Mouse (Mus musculus): ENCODE measurements around the gene Ust. TPM values are rescaled to one million over a fixed set of nuclear protein-coding genes. Genes with fewer than 3 reads are reported as not detected.

The Ust gene
- total RNA-seq, 2 experiments from 2014 or later: not detected

- no peak for ATAC-seq (replicated peaks; ENCODE audit: low FRiP score, poor library complexity, severe bottlenecking)
These were observed 13.0 kb downstream of the Ust start for GRCm38 (mm10) chr10:8505346-8506246.

GRCm38 (mm10) chr10:8504832-8505231 is 13.8 kb downstream of the Ust start:
- no peak for ATAC-seq (replicated peaks; ENCODE audit: low FRiP score, poor library complexity, severe bottlenecking)

DNA sequence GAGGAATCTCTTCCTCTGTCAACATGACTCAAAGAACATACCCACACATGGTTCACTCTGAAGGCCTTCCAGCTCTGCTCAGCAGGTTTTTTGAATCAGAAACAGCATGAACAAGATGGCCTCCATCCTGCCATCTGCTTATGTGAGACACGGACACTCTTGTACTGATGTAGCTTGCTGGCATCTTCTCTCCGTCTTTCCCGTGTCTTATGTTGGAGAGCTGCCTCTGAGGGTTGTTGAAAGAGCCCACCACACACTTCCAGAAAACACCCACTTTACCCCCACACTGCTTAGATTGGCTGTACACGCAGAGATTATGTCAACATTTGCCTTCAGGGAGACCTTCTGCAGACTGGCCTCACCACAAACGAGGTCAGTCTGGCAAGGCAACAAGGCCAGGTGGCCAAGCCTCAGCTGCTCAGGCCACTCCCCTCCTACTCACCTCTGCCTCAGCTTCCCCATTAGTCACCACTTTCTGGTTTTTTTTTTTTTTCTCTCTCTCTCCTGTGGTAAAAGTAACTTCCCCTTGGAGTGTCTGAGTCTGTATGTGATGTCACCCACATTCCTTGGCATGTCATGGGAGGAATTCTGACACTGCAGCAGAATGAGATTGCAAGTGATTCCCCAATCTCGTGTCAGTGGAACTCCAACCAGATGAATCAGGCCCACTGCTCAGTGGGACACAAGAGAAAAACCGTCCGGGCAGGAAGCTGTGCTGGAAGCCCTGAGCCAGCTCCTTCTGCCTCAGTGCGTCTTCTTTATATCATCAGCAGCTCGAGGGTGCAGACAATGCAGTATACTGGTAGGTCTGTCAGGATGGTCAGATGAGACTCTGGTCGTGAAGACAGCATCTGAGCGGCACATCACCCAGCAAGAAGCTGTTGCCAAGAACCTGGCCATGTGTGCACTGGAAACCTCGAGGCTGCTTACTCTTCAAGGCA is 19.4 kb downstream of the Ust start:
- ATAC-seq (replicated peaks; ENCODE audit: low FRiP score, poor library complexity, severe bottlenecking): no peak

GRCm38 (mm10) chr10:8495543-8496141 is 23.0 kb downstream of the Ust start:
- ATAC-seq (replicated peaks; ENCODE audit: low FRiP score, poor library complexity, severe bottlenecking): no peak

DNA sequence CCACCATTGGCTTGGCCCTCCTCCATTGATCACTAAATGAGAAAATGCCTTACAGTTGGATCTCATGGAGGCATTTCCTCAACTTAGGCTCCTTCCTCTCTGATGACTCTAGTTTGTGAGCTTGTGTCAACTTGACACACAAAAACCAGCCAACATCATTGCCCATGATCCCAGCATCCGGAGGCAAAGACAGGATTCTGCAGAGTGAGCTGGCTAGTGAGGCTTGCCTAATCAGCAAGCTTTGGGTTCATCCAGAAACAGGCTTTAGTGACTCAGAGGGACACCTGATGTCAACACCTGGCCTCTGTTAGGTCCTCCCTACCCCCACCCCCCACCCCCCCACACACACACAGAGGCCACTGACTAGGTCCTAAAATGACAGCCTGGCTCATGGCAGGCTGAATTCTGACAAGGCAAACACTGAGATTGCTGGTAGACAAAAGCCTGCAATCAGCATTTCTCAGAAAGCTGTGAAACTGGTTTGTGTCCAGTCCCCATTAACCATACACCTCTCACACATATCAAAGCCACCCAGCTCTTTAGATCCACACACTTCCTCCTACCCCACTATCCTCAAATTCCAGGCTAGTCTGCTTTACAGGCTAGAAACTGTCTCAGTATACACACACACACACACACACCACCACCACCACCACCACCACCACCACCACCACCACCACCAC is 26.6 kb downstream of the Ust start:
- no peak for ATAC-seq (replicated peaks; ENCODE audit: low FRiP score, poor library complexity, severe bottlenecking)

GRCm38 (mm10) chr10:8487388-8487787 is 31.2 kb downstream of the Ust start:
- no peak for ATAC-seq (replicated peaks; ENCODE audit: low FRiP score, poor library complexity, severe bottlenecking)

- ATAC-seq (replicated peaks; ENCODE audit: low FRiP score, poor library complexity, severe bottlenecking): no peak
These were observed 34.1 kb downstream of the Ust start for GRCm38 (mm10) chr10:8484487-8484886.

GRCm38 (mm10) chr10:8482779-8483178 is 35.8 kb downstream of the Ust start:
- no peak for ATAC-seq (replicated peaks; ENCODE audit: low FRiP score, poor library complexity, severe bottlenecking)

- ATAC-seq (replicated peaks; ENCODE audit: low FRiP score, poor library complexity, severe bottlenecking): no peak
These were observed 38.8 kb downstream of the Ust start for GRCm38 (mm10) chr10:8479779-8480178.

DNA sequence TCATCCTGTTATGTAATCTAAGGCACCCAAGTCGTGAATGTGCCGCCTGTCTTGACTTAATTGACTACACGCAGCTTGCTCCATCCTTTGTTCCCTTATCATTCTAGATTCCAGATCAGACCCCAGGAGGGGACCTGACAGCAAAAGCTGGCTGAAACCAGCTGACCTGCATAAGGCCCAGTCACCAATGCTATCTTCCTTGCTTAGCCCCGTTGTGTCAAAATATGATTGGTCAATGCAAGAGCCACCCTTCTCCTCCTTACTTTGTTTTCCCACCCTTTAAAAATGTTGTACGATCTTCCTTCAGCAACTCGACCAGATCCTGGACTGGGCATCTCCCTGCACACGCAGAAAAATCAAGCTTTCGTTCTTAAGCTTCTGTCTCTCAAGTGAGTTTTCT is 40.7 kb downstream of the Ust start:
- ATAC-seq (replicated peaks; ENCODE audit: low FRiP score, poor library complexity, severe bottlenecking): no peak

GRCm38 (mm10) chr10:8471995-8472394 is 46.6 kb downstream of the Ust start:
- no peak for ATAC-seq (replicated peaks; ENCODE audit: low FRiP score, poor library complexity, severe bottlenecking)

GRCm38 (mm10) chr10:8471012-8471411 is 47.6 kb downstream of the Ust start:
- ATAC-seq (replicated peaks; ENCODE audit: low FRiP score, poor library complexity, severe bottlenecking): no peak

GRCm38 (mm10) chr10:8469516-8469915 is 49.1 kb downstream of the Ust start:
- no peak for ATAC-seq (replicated peaks; ENCODE audit: low FRiP score, poor library complexity, severe bottlenecking)

GRCm38 (mm10) chr10:8468651-8469386 is 49.8 kb downstream of the Ust start:
- ATAC-seq (replicated peaks; ENCODE audit: low FRiP score, poor library complexity, severe bottlenecking): no peak

DNA sequence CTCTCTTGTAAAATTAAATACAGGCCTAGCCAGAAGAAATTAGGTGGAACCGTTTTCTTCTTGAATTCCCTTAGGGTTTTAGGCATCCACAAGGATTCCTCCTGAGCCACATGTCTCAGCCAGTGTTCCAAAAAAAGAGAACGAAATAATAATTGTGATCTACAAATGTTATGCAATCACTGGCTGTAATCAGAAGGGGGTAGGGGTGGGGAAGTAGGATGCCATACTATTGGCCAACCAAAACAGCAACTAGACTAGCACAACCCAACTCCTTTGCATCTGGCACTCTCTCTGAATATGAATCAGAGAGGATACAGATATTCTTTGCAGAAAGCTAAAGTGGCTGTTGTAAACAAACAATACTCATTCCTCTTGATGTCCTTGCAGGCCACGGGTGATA is 52.7 kb downstream of the Ust start:
- no peak for ATAC-seq (replicated peaks; ENCODE audit: low FRiP score, poor library complexity, severe bottlenecking)

DNA sequence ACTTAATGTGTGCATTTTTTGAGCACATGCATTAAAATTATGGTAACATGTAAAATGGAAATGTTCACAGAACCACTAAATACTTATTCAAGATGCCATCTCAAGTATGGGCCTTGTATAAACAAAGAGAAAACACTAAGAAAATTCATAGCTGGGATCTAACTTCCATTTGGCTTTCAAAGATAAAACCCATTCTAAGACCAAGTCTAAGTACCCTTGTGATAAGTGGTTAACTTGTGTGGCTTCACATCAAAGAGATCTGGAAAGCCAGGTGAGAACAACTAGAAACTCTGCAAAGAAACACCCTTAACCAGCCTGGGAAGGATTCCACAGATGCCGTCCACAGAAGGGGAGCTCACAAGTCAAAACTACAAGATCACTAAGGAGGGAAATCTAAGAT is 53.4 kb downstream of the Ust start:
- ATAC-seq (replicated peaks; ENCODE audit: low FRiP score, poor library complexity, severe bottlenecking): no peak

DNA sequence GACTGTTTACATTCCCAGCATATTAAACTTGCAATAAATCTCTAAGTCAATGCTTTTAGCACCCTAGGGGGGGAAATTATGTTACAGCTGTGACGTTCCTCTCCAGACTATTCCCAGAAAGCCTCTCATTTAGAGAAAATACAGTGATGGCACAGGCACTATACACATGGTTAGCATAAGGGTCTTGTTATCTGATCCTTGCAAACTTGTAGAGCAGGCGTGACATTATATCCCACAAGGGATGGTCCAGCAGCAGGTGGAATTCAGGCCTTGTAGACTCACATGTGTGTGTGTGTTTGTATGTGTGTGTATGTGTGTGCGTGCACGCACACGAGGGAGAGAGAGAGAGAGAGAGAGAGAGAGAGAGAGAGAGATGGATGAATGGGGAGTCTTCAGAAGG is 57.3 kb downstream of the Ust start:
- no peak for ATAC-seq (replicated peaks; ENCODE audit: low FRiP score, poor library complexity, severe bottlenecking)

- ATAC-seq (replicated peaks; ENCODE audit: low FRiP score, poor library complexity, severe bottlenecking): no peak
These were observed 63.9 kb downstream of the Ust start for GRCm38 (mm10) chr10:8454711-8455110.

DNA sequence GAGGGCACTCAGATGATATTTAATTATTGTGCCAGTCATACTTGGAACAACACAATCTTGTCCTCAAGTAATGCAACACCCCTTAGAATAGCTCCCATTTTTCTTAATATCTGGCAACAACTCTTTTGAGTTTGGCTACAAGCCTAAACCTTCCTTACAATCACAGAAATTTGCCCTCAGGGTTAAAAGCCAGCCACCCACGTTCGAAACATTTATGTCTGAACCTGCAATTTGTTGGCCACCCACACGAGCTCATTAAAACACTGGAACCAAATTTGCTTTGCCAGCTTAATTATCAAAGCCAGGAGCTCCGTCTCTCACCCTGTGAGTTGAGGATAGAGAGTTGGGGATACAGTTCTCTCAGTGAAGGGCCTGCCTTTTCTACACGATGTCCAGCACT is 70.9 kb downstream of the Ust start:
- ATAC-seq (replicated peaks; ENCODE audit: low FRiP score, poor library complexity, severe bottlenecking): no peak
